Mouse (Mus musculus) heart, postnatal 10 days (tissue): ENCODE measurements around the gene Rapgef6. TPM values are rescaled to one million over a fixed set of nuclear protein-coding genes. Genes with fewer than 3 reads are reported as not detected.
A peak's percentile ranks its signal among the peaks of the same experiment; 100 is the strongest.

ENCODE experiments used
- DNase-seq, 2 experiments: peaks; one replicate each; pipeline ENCODE4 v3.0.0; 2021
- intact Hi-C: fragments of 180-260 bp; cut with DNase I; formaldehyde crosslinking; loops from one replicate; pipeline ENCODE4 v1.15.1; 2025
- total RNA-seq, 2 experiments: library from RNA; stranded (reverse); gene quantifications; 2 replicates each; pipeline ENCODE4 v1.2.3; 2021

The Rapgef6 gene
- total RNA-seq: 10 to 100 TPM; 24.8 to 25.7 TPM

GRCm38 (mm10) chr11:54522529-54523430 is at the start of gene Rapgef6:
Gene Rapgef6 (plus strand): TSS chr11:54522847.
- intact Hi-C loops: loop anchor here (2.0 kb wide), 1 partner anchor 86 kb away; no protein-coding TSS in a partner anchor
- peak; percentile 99 to 100 for DNase-seq

GRCm38 (mm10) chr11:54478414-54478813 is 44.2 kb upstream of the Rapgef6 start:
- no peak for DNase-seq
- intact Hi-C loops: loop anchor here (5.0 kb wide), 1 partner anchor 171 kb away; no protein-coding TSS in a partner anchor

GRCm38 (mm10) chr11:54486041-54486440 is 36.6 kb upstream of the Rapgef6 start:
- intact Hi-C loops: no loop called here
- no peak for DNase-seq

- intact Hi-C loops: no loop called here
- no peak for DNase-seq
These were observed 30.6 kb upstream of the Rapgef6 start for GRCm38 (mm10) chr11:54491946-54492558.

GRCm38 (mm10) chr11:54492559-54492958 is 30.1 kb upstream of the Rapgef6 start:
- peak in 1 of 2 experiments; percentile 19 for DNase-seq
- intact Hi-C loops: no loop called here

- intact Hi-C loops: no loop called here
These were observed 22.8 kb upstream of the Rapgef6 start for GRCm38 (mm10) chr11:54499838-54500237.

GRCm38 (mm10) chr11:54502546-54503245 is 20.0 kb upstream of the Rapgef6 start:
- intact Hi-C loops: no loop called here
- DNase-seq: peak; percentile 47 to 54

More at GRCm38 (mm10) chr11:54499838-54500237, 22.8 kb upstream of the Rapgef6 start:
- DNase-seq: no peak

GRCm38 (mm10) chr11:54513584-54513983 is 9.1 kb upstream of the Rapgef6 start:
- DNase-seq: no peak
- intact Hi-C loops: no loop called here

GRCm38 (mm10) chr11:54521927-54522528 is 619 bp upstream of the Rapgef6 start:
- intact Hi-C loops: loop anchor here (2.0 kb wide), 1 partner anchor 85 kb away; no protein-coding TSS in a partner anchor
- DNase-seq: peak; percentile 32 to 40

- intact Hi-C loops: loop anchor here (2.0 kb wide), 1 partner anchor 87 kb away; no protein-coding TSS in a partner anchor
- DNase-seq: no peak
These were observed 869 bp downstream of the Rapgef6 start for GRCm38 (mm10) chr11:54523431-54524001.

- intact Hi-C loops: no loop called here
- DNase-seq: no peak
These were observed 5.4 kb downstream of the Rapgef6 start for GRCm38 (mm10) chr11:54528002-54528401.

- DNase-seq: peak; percentile 59 to 71
- intact Hi-C loops: loop anchor here (10.0 kb wide), 1 partner anchor 526 kb away; no protein-coding TSS in a partner anchor
These were observed 7.7 kb downstream of the Rapgef6 start for GRCm38 (mm10) chr11:54530391-54530790.

GRCm38 (mm10) chr11:54530916-54531315 is 8.3 kb downstream of the Rapgef6 start:
- no peak for DNase-seq
- intact Hi-C loops: loop anchor here (10.0 kb wide), 1 partner anchor 526 kb away; no protein-coding TSS in a partner anchor

GRCm38 (mm10) chr11:54533834-54534233 is 11.2 kb downstream of the Rapgef6 start:
- intact Hi-C loops: loop anchor here (2.0 to 10.0 kb wide), 2 partner anchors 227 to 529 kb away; no protein-coding TSS in a partner anchor
- DNase-seq: no peak

- intact Hi-C loops: loop anchor here (2.0 to 10.0 kb wide), 4 partner anchors 183 to 530 kb away; no protein-coding TSS in a partner anchor
- peak; percentile 76 to 87 for DNase-seq
These were observed 12.2 kb downstream of the Rapgef6 start for GRCm38 (mm10) chr11:54534871-54535270.

GRCm38 (mm10) chr11:54539031-54539430 is 16.4 kb downstream of the Rapgef6 start:
- intact Hi-C loops: loop anchor here (5.0 to 10.0 kb wide), 3 partner anchors 187 to 534 kb away; no protein-coding TSS in a partner anchor
- DNase-seq: no peak

- intact Hi-C loops: loop anchor here (5.0 to 10.0 kb wide), 3 partner anchors 187 to 535 kb away; no protein-coding TSS in a partner anchor
These were observed 16.8 kb downstream of the Rapgef6 start for GRCm38 (mm10) chr11:54539486-54539885.

GRCm38 (mm10) chr11:54540328-54540727 is 17.7 kb downstream of the Rapgef6 start:
- no peak for DNase-seq
- intact Hi-C loops: loop anchor here (5.0 kb wide), 1 partner anchor 408 kb away; no protein-coding TSS in a partner anchor

More at GRCm38 (mm10) chr11:54539486-54539885, 16.8 kb downstream of the Rapgef6 start:
- no peak for DNase-seq

- intact Hi-C loops: loop anchor here (5.0 kb wide), 1 partner anchor 410 kb away; no protein-coding TSS in a partner anchor
- DNase-seq: no peak
These were observed 19.8 kb downstream of the Rapgef6 start for GRCm38 (mm10) chr11:54542414-54542813.
